Mouse (Mus musculus): ENCODE data around the gene Zfp940.

DNA sequence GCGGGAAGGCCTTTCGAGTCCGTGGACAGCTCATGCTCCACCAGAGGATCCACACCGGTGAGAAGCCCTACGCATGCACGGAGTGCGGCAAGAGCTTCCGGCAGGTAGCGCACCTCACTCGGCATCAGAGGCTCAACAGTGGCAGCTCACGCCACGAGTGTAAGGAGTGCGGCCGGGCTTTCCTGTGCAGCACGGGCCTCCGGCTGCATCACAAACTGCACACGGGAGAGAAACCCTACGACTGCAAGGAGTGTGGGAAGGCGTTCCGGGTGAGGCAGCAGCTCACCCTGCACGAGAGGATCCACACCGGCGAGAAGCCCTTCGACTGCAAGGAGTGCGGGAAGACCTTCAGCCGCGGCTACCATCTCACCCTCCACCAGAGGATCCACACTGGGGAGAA is 60.6 kb downstream of the Zfp940 start:
- TF ChIP-seq CTCF (IDR thresholded peaks at IDR 0.05; ENCODE audit: extremely low read depth, insufficient read depth, insufficient read length, insufficient replicate concordance) (no peak), POLR2A (IDR thresholded peaks at IDR 0.05; ENCODE audit: low read depth, low read length) (no peak)
